Mouse (Mus musculus) ES-E14 (cell line): ENCODE results near the gene Nicn1. TPM values are rescaled to one million over a fixed set of nuclear protein-coding genes. Genes with fewer than 3 reads are reported as not detected.

Experiments used
- DNase-seq: peaks from one replicate; pipeline ENCODE4 v3.0.0-alpha.2; 2013; ENCODE audit warnings: low read depth, low spot score
- H3K27ac ChIP-seq: 2 replicates; pipeline ENCODE4 v1.5.1; 2012; ENCODE audit warnings: low read depth, mild to moderate bottlenecking, low read length, moderate library complexity, mixed read lengths; ENCODE audit not compliant: poor library complexity, insufficient read depth, severe bottlenecking
- H3K36me3 ChIP-seq: 2 replicates; pipeline ENCODE4 v1.6.1; 2012; ENCODE audit warnings: mild to moderate bottlenecking, low read length, moderate library complexity, mixed read lengths; ENCODE audit not compliant: control insufficient read depth, poor library complexity, insufficient read depth, severe bottlenecking
- H3K4me1 ChIP-seq, 2 experiments: fragments of 150-350 bp in 1 of 2; sonication (generic) in 1 of 2; 2 replicates each; pipeline ENCODE4 v1.6.1; 2012; ENCODE audit warnings: low read length in 2 of 2, mild to moderate bottlenecking in 1 of 2, mixed read lengths in 1 of 2; ENCODE audit not compliant: control insufficient read depth in 2 of 2, insufficient read depth in 2 of 2, poor library complexity in 1 of 2
- H3K4me3 ChIP-seq, 2 experiments: fragments of 150-350 bp in 1 of 2; sonication (generic) in 1 of 2; 2 replicates each; pipeline ENCODE4 v1.5.1; 2012; ENCODE audit warnings: low read length in 2 of 2, low read depth in 1 of 2, mild to moderate bottlenecking in 1 of 2, mixed read lengths in 1 of 2; ENCODE audit not compliant: insufficient read depth in 1 of 2, poor library complexity in 1 of 2, severe bottlenecking in 1 of 2
- H3K9ac ChIP-seq: 2 replicates; pipeline ENCODE4 v1.6.1; 2012; ENCODE audit warnings: low read depth, mild to moderate bottlenecking, low read length, mixed read lengths; ENCODE audit not compliant: poor library complexity, insufficient read depth, severe bottlenecking
- H3K9me3 ChIP-seq: fragments of 150-350 bp; sonication (generic); 2 replicates; pipeline ENCODE4 v1.6.1; 2012; ENCODE audit warnings: low read depth, mild to moderate bottlenecking, low read length; ENCODE audit not compliant: control insufficient read depth, insufficient read depth
- CHD2 ChIP-seq: IDR thresholded peaks from 2 replicates; pipeline ENCODE4 v1.6.1; 2014; ENCODE audit warnings: mild to moderate bottlenecking, low read depth, low read length, inconsistent platforms
- HCFC1 ChIP-seq: IDR thresholded peaks from 2 replicates; pipeline ENCODE4 v1.6.1; 2012; ENCODE audit warnings: low read length, inconsistent platforms, borderline replicate concordance; ENCODE audit not compliant: insufficient read depth
- MAFK ChIP-seq: IDR thresholded peaks from 2 replicates; pipeline ENCODE4 v1.6.1; 2014; ENCODE audit warnings: mild to moderate bottlenecking, low read depth, low read length, inconsistent platforms; ENCODE audit not compliant: insufficient read depth
- ZC3H11A ChIP-seq: IDR thresholded peaks from 2 replicates; pipeline ENCODE4 v1.6.1; 2012; ENCODE audit warnings: low read depth, mild to moderate bottlenecking, inconsistent platforms, low read length, borderline replicate concordance
- ZNF384 ChIP-seq: IDR thresholded peaks from 2 replicates; pipeline ENCODE4 v1.6.1; 2012; ENCODE audit warnings: low read depth, low read length, inconsistent platforms
- in situ Hi-C, 2 experiments: fragments of 600-800 bp; cut with MboI; formaldehyde crosslinking; loops; one replicate each; pipeline ENCODE4 v1.15.1; 2025; ENCODE audit warnings: low sequenced_read_pairs in 2 of 2, inconsistent platforms in 1 of 2; ENCODE audit not compliant: unreplicated experiment in 2 of 2
- total RNA-seq: library from RNA; depleted of rRNA; stranded (reverse); fragments of 300-350 nt; gene quantifications from 2 replicates; pipeline ENCODE4 v1.2.3, GENCODE M21; 2012; rRNA removed

The Nicn1 gene
- total RNA-seq, 1 experiment: 9.2 TPM

DNA sequence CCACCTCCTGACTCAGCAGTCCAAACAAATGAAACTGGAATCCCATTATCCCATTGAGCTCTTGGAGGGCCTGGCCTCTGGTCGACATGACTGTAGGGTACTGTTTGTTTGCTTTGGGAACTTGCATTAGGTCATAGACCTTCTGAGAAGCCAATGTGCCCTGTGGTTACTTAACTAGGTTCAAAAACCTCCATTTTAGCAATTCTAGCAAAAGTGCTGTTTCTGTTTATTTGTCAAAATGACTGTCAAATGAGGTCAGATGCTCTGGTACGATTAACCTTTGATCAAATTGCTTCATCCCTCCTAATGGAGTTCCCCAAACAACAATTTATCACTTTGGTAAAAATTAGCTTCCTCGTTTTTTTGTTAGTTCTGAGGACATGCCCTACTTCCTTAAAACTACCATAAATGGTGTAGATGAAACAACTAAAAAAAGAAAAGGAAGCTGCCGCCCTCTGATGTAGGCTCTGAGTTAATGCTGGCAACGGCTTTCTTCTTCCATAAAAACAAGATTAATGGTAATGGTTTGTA lies 52.1 kb downstream of the Nicn1 start:
- H3K36me3 ChIP-seq: peaks cover 8% of the 10 kb centered on the region; the same call in 1 of the 2 replicates
- no peak for DNase-seq
- H3K27ac ChIP-seq: peak overlapping the region; percentile 59; the same call in 1 of the 2 replicates
- no peaks in the 10 kb centered on the region for H3K9me3 ChIP-seq
- TF ChIP-seq HCFC1 (no peak), ZNF384 (no peak)
- H3K9ac ChIP-seq: no peak overlapping the region
- in situ Hi-C loops: no loop called here
- no peak overlapping the region for H3K4me3 ChIP-seq
- peaks cover 3 to 6% of the 10 kb centered on the region in 2 experiments; a peak in 3 of 4 replicates for H3K4me1 ChIP-seq

DNA sequence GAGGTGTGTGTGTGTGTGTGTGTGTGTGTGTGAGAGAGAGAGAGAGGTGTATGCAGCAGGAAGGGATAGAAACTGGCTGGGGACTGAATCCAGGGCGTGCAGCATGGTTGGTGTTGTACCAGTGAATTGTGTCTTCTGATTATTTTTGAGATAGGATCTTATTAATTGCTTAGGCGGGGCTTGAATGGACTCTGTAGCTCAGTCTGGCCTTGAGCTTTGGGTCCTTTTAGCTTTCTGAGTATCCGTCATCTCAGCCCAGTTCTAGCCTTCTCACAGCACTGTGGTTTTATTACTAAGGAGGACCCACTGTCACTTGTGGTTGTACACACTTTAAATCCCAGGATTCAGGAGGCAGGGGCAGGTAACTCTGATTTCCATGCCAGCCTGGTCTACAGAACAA lies 53.1 kb downstream of the Nicn1 start:
- no peak for TF ChIP-seq MAFK
- no peak for TF ChIP-seq HCFC1
- TF ChIP-seq ZNF384: no peak
- TF ChIP-seq CHD2: no peak
- TF ChIP-seq ZC3H11A: no peak
- no peak for DNase-seq
- H3K9ac ChIP-seq: no peak overlapping the region
- peaks cover 8% of the 10 kb centered on the region; the same call in 1 of the 2 replicates for H3K36me3 ChIP-seq
- in situ Hi-C loops: no loop called here
- H3K9me3 ChIP-seq: no peaks in the 10 kb centered on the region
- H3K27ac ChIP-seq: no peak overlapping the region
- H3K4me1 ChIP-seq: peaks cover 4 to 6% of the 10 kb centered on the region in 2 experiments
- no peak overlapping the region for H3K4me3 ChIP-seq

GRCm38 (mm10) chr9:108343835-108344234 lies 53.6 kb downstream of the Nicn1 start:
- no peak for TF ChIP-seq MAFK
- TF ChIP-seq HCFC1: no peak
- no peak for TF ChIP-seq ZNF384
- TF ChIP-seq CHD2: no peak
- no peak for TF ChIP-seq ZC3H11A
- no peak overlapping the region for H3K9ac ChIP-seq
- no peak for DNase-seq
- H3K9me3 ChIP-seq: no peaks in the 10 kb centered on the region
- H3K4me3 ChIP-seq: no peak overlapping the region
- peaks cover 5 to 6% of the 10 kb centered on the region in 2 experiments for H3K4me1 ChIP-seq
- in situ Hi-C loops: no loop called here
- H3K27ac ChIP-seq: no peak overlapping the region
- H3K36me3 ChIP-seq: peaks cover 8% of the 10 kb centered on the region; the same call in 1 of the 2 replicates

GRCm38 (mm10) chr9:108344471-108344870 lies 54.2 kb downstream of the Nicn1 start:
- H3K36me3 ChIP-seq: peaks cover 8% of the 10 kb centered on the region; the same call in 1 of the 2 replicates
- in situ Hi-C loops: no loop called here
- TF ChIP-seq CHD2: no peak
- TF ChIP-seq ZC3H11A: no peak
- TF ChIP-seq HCFC1: no peak
- no peak for TF ChIP-seq MAFK
- TF ChIP-seq ZNF384: no peak
- DNase-seq: no peak
- H3K4me1 ChIP-seq: peaks cover 5 to 6% of the 10 kb centered on the region in 2 experiments
- no peaks in the 10 kb centered on the region for H3K9me3 ChIP-seq
- H3K27ac ChIP-seq: no peak overlapping the region
- no peak overlapping the region for H3K9ac ChIP-seq
- H3K4me3 ChIP-seq: no peak overlapping the region

Other genes starting within 250 kb of the Nicn1 start
- 22.9 and 28.3 TPM in 2 replicates for gene Gmppb, start 241.2 kb upstream of the Nicn1 start, total RNA-seq
- 2.7 and 3.8 TPM in 2 replicates for gene Amigo3, start 237.3 kb upstream of the Nicn1 start, total RNA-seq
- gene Mst1, start 210.0 kb upstream of the Nicn1 start, total RNA-seq: 2.9 and 3.6 TPM in 2 replicates
- gene Rnf123, start 207.1 kb upstream of the Nicn1 start, total RNA-seq: 14.5 and 28.1 TPM in 2 replicates
- 37.3 and 56.1 TPM in 2 replicates for gene Apeh, start 195.8 kb upstream of the Nicn1 start, total RNA-seq
- gene Bsn, start 100.0 kb upstream of the Nicn1 start, total RNA-seq: 0.45 and 0.58 TPM in 2 replicates
- gene Dag1, start 26.5 kb upstream of the Nicn1 start, total RNA-seq: 134 and 168 TPM in 2 replicates
- 63.9 and 77.9 TPM in 2 replicates for gene Amt, start 6.4 kb downstream of the Nicn1 start, total RNA-seq
- 82.9 and 125 TPM in 2 replicates for gene Rhoa, start 15.7 kb downstream of the Nicn1 start, total RNA-seq
- gene Tcta, start 15.7 kb downstream of the Nicn1 start, total RNA-seq: 10.0 and 11.0 TPM in 2 replicates
- gene Gpx1, start 48.5 kb downstream of the Nicn1 start, total RNA-seq: 797 and 939 TPM in 2 replicates
- 64.2 and 69.1 TPM in 2 replicates for gene Usp4, start 57.4 kb downstream of the Nicn1 start, total RNA-seq
- gene 1700102P08Rik, start 102.4 kb downstream of the Nicn1 start, total RNA-seq: 1.3 and 1.5 TPM in 2 replicates
- 1.4 and 1.7 TPM in 2 replicates for gene Ccdc36, start 138.1 kb downstream of the Nicn1 start, total RNA-seq
- gene BC048562, start 146.1 kb downstream of the Nicn1 start, total RNA-seq: not detected in 2 replicates
- 16.7 and 18.6 TPM in 2 replicates for gene Ccdc71, start 170.1 kb downstream of the Nicn1 start, total RNA-seq
- gene Klhdc8b, start 171.2 kb downstream of the Nicn1 start, total RNA-seq: 6.6 and 6.7 TPM in 2 replicates
- 50.6 and 54.5 TPM in 2 replicates for gene Lamb2, start 189.3 kb downstream of the Nicn1 start, total RNA-seq
- gene Usp19, start 200.2 kb downstream of the Nicn1 start, total RNA-seq: 92.1 and 126 TPM in 2 replicates
- gene Qars, start 217.3 kb downstream of the Nicn1 start, total RNA-seq: 393 and 450 TPM in 2 replicates
- gene Qrich1, start 226.4 kb downstream of the Nicn1 start, total RNA-seq: 145 and 152 TPM in 2 replicates